Mouse (Mus musculus): ENCODE data around the gene Dcdc2b. TPM values are rescaled to one million over a fixed set of nuclear protein-coding genes. Genes with fewer than 3 reads are reported as not detected.
A peak's percentile ranks its signal among the peaks of the same experiment; 100 is the strongest.

Dcdc2b gene
- polyA plus RNA-seq, 1 experiment from 2014 or later: 20.1 TPM

- Histone ChIP-seq H3K9ac (replicated peaks; ENCODE audit: low read depth) (no peak overlapping the region), H3K4me1 (ENCODE audit: insufficient read depth, low read depth, low read length) (no peaks in the 10 kb centered on the region), H3K4me3 (ENCODE audit: low read depth, low read length) (no peak overlapping the region), H3K9me3 (ENCODE audit: low read length) (no peaks in the 10 kb centered on the region), H3K27ac (ENCODE audit: low read length) (no peak overlapping the region), H3K4me2 (replicated peaks; ENCODE audit: low read depth, low read length) (no peak overlapping the region), H3K27me3 (replicated peaks; ENCODE audit: insufficient read depth, low read length) (no peaks in the 10 kb centered on the region), H3K36me3 (ENCODE audit: insufficient read depth, low read length) (peaks cover 40% of the 10 kb centered on the region)
- ATAC-seq (no peak), DNase-seq (ENCODE audit: low spot score) (no peak)
- no peak for TF ChIP-seq CTCF (IDR thresholded peaks at IDR 0.05)
- TF ChIP-seq EP300 (IDR thresholded peaks at IDR 0.05): no peak
- WGBS: 88% methylated on average over 6 of the region's 6 CpGs
Measured at GRCm38 (mm10) chr4:129645204-129645603, 31.1 kb upstream of the Dcdc2b start.

GRCm38 (mm10) chr4:129641756-129642155 lies 27.7 kb upstream of the Dcdc2b start:
- no peak overlapping the region for H3K9ac ChIP-seq (replicated peaks; ENCODE audit: low read depth)
- 38% methylated on average over 5 of the region's 5 CpGs for WGBS

GRCm38 (mm10) chr4:129640638-129641467 lies 26.8 kb upstream of the Dcdc2b start, which contains the start of gene Txlna:
Gene Txlna (minus strand): TSS chr4:129641065.
- Histone ChIP-seq H3K4me2 (replicated peaks; ENCODE audit: low read depth, low read length) (peak within 1 kb of the TSS; percentile 66), H3K9ac (replicated peaks; ENCODE audit: low read depth) (peak within 1 kb of the TSS; percentile 48), H3K36me3 (ENCODE audit: insufficient read depth, low read length) (peaks cover 6% of the 10 kb centered on the region; the same call in 1 of the 2 replicates), H3K9me3 (ENCODE audit: low read length) (no peaks in the 10 kb centered on the region), H3K4me3 (ENCODE audit: low read depth, low read length) (peak within 1 kb of the TSS; percentile 54), H3K27me3 (replicated peaks; ENCODE audit: insufficient read depth, low read length) (no peaks in the 10 kb centered on the region), H3K27ac (ENCODE audit: low read length) (peak within 1 kb of the TSS; percentile 94), H3K4me1 (ENCODE audit: insufficient read depth, low read depth, low read length) (peaks cover 16% of the 10 kb centered on the region)
- under 1% methylated on average over 52 of the region's 60 CpGs for WGBS
- DNase-seq (ENCODE audit: low spot score) (peak; percentile 99), ATAC-seq (peak; percentile 95)
- 0 out of 2 replicates have a peak, but pooled peaks have one; percentile 19 for TF ChIP-seq CTCF (IDR thresholded peaks at IDR 0.05)
- TF ChIP-seq EP300 (IDR thresholded peaks at IDR 0.05): peak; percentile 52; the same call in 1 of the 2 replicates

More at GRCm38 (mm10) chr4:129641756-129642155, 27.7 kb upstream of the Dcdc2b start:
- peaks cover 9% of the 10 kb centered on the region; the same call in 1 of the 2 replicates for H3K36me3 ChIP-seq (ENCODE audit: insufficient read depth, low read length)
- DNase-seq (ENCODE audit: low spot score) (peak; percentile 62), ATAC-seq (no peak)
- no peak overlapping the region for H3K4me3 ChIP-seq (ENCODE audit: low read depth, low read length)
- no peak overlapping the region for H3K4me2 ChIP-seq (replicated peaks; ENCODE audit: low read depth, low read length)
- H3K4me1 ChIP-seq (ENCODE audit: insufficient read depth, low read depth, low read length): peaks cover 16% of the 10 kb centered on the region
- no peaks in the 10 kb centered on the region for H3K9me3 ChIP-seq (ENCODE audit: low read length)
- TF ChIP-seq EP300 (IDR thresholded peaks at IDR 0.05): no peak
- no peak for TF ChIP-seq CTCF (IDR thresholded peaks at IDR 0.05)
- no peaks in the 10 kb centered on the region for H3K27me3 ChIP-seq (replicated peaks; ENCODE audit: insufficient read depth, low read length)
- H3K27ac ChIP-seq (ENCODE audit: low read length): no peak overlapping the region; the same call in 1 of the 2 replicates

GRCm38 (mm10) chr4:129640101-129640637 lies 26.1 kb upstream of the Dcdc2b start:
- WGBS: 0% methylated on average over 17 of the region's 17 CpGs
- DNase-seq (ENCODE audit: low spot score): peak; percentile 64
- H3K36me3 ChIP-seq (ENCODE audit: insufficient read depth, low read length): 0 out of 2 replicates have a peak, but pooled peaks cover 3% of the 10 kb centered on the region

GRCm38 (mm10) chr4:129639221-129639620 lies 25.2 kb upstream of the Dcdc2b start:
- peaks cover 16% of the 10 kb centered on the region for H3K4me1 ChIP-seq (ENCODE audit: insufficient read depth, low read depth, low read length)
- 71% methylated on average over 15 of the region's 15 CpGs for WGBS
- 0 out of 2 replicates have a peak overlapping the region, but pooled peaks have one; percentile 48 for H3K9ac ChIP-seq (replicated peaks; ENCODE audit: low read depth)
- no peak overlapping the region for H3K4me3 ChIP-seq (ENCODE audit: low read depth, low read length)
- H3K36me3 ChIP-seq (ENCODE audit: insufficient read depth, low read length): no peaks in the 10 kb centered on the region
- H3K4me2 ChIP-seq (replicated peaks; ENCODE audit: low read depth, low read length): peak overlapping the region; percentile 66
- no peak for ATAC-seq
- no peaks in the 10 kb centered on the region for H3K9me3 ChIP-seq (ENCODE audit: low read length)
- TF ChIP-seq EP300 (IDR thresholded peaks at IDR 0.05): no peak
- TF ChIP-seq CTCF (IDR thresholded peaks at IDR 0.05): no peak
- 0 out of 2 replicates have a peak overlapping the region, but pooled peaks have one; percentile 94 for H3K27ac ChIP-seq (ENCODE audit: low read length)
- no peaks in the 10 kb centered on the region for H3K27me3 ChIP-seq (replicated peaks; ENCODE audit: insufficient read depth, low read length)
- no peak for DNase-seq (ENCODE audit: low spot score)

More at GRCm38 (mm10) chr4:129640101-129640637, 26.1 kb upstream of the Dcdc2b start:
- peak; percentile 18; the same call in 1 of the 2 replicates for ATAC-seq
- peak overlapping the region; percentile 54 for H3K4me3 ChIP-seq (ENCODE audit: low read depth, low read length)
- H3K27ac ChIP-seq (ENCODE audit: low read length): peak overlapping the region; percentile 94
- H3K27me3 ChIP-seq (replicated peaks; ENCODE audit: insufficient read depth, low read length): no peaks in the 10 kb centered on the region
- TF ChIP-seq EP300 (IDR thresholded peaks at IDR 0.05): no peak
- no peak for TF ChIP-seq CTCF (IDR thresholded peaks at IDR 0.05)
- no peaks in the 10 kb centered on the region for H3K9me3 ChIP-seq (ENCODE audit: low read length)
- H3K9ac ChIP-seq (replicated peaks; ENCODE audit: low read depth): peak overlapping the region; percentile 48
- peak overlapping the region; percentile 66 for H3K4me2 ChIP-seq (replicated peaks; ENCODE audit: low read depth, low read length)
- H3K4me1 ChIP-seq (ENCODE audit: insufficient read depth, low read depth, low read length): peaks cover 16% of the 10 kb centered on the region

GRCm38 (mm10) chr4:129633852-129634251 lies 19.8 kb upstream of the Dcdc2b start:
- DNase-seq (ENCODE audit: low spot score): no peak
- H3K4me2 ChIP-seq (replicated peaks; ENCODE audit: low read depth, low read length): no peak overlapping the region
- TF ChIP-seq CTCF (IDR thresholded peaks at IDR 0.05): no peak
- TF ChIP-seq EP300 (IDR thresholded peaks at IDR 0.05): no peak
- peaks cover 21% of the 10 kb centered on the region for H3K36me3 ChIP-seq (ENCODE audit: insufficient read depth, low read length)
- H3K27ac ChIP-seq (ENCODE audit: low read length): no peak overlapping the region
- no peaks in the 10 kb centered on the region for H3K27me3 ChIP-seq (replicated peaks; ENCODE audit: insufficient read depth, low read length)
- no peaks in the 10 kb centered on the region for H3K9me3 ChIP-seq (ENCODE audit: low read length)
- no peak overlapping the region for H3K9ac ChIP-seq (replicated peaks; ENCODE audit: low read depth)
- peaks cover 4% of the 10 kb centered on the region for H3K4me1 ChIP-seq (ENCODE audit: insufficient read depth, low read depth, low read length)
- 67% methylated on average over 6 of the region's 6 CpGs for WGBS
- no peak overlapping the region for H3K4me3 ChIP-seq (ENCODE audit: low read depth, low read length)
- peak; percentile 58 for ATAC-seq

Measured in lung, postnatal 0 days (tissue).